Mouse (Mus musculus) MEL (cell line): ENCODE measurements around the gene Isoc2b. TPM values are rescaled to one million over a fixed set of nuclear protein-coding genes. Genes with fewer than 3 reads are reported as not detected.

Experiments used
- DNase-seq: peaks from one replicate; pipeline ENCODE4 v3.0.0; 2011; ENCODE audit warnings: low read depth, low spot score
- H3K27ac ChIP-seq: 2 replicates; pipeline ENCODE4 v1.5.1; 2012; ENCODE audit warnings: low read depth, mild to moderate bottlenecking, control low read depth, low read length, moderate library complexity; ENCODE audit not compliant: control insufficient read depth
- H3K27me3 ChIP-seq, 2 experiments: fragments of 150-350 bp in 1 of 2; sonication (generic) in 1 of 2; 2 replicates each; pipeline ENCODE4 v1.6.1; 2012; ENCODE audit warnings: low read length in 2 of 2, mild to moderate bottlenecking in 2 of 2, improper control_type of control experiment in 1 of 2, moderate library complexity in 1 of 2; ENCODE audit not compliant: insufficient read depth in 2 of 2, control insufficient read depth in 1 of 2
- H3K36me3 ChIP-seq, 2 experiments: 2 replicates each; pipeline ENCODE4 v1.6.1; 2012 to 2014; ENCODE audit warnings: low read length in 2 of 2, improper control_type of control experiment in 1 of 2, inconsistent platforms in 1 of 2, mild to moderate bottlenecking in 1 of 2; ENCODE audit not compliant: insufficient read depth in 2 of 2, control insufficient read depth in 1 of 2
- H3K4me1 ChIP-seq, 2 experiments: fragments of 150-350 bp in 1 of 2; sonication (generic) in 1 of 2; 2 replicates each; pipeline ENCODE4 v1.6.1; 2012; ENCODE audit warnings: low read length in 2 of 2, improper control_type of control experiment in 1 of 2, mild to moderate bottlenecking in 1 of 2; ENCODE audit not compliant: insufficient read depth in 2 of 2, control insufficient read depth in 1 of 2
- H3K4me3 ChIP-seq, 2 experiments: fragments of 150-350 bp in 1 of 2; sonication (generic) in 1 of 2; 2 replicates each; pipeline ENCODE4 v1.5.1; 2012; ENCODE audit warnings: low read depth in 2 of 2, low read length in 2 of 2, mild to moderate bottlenecking in 2 of 2, moderate library complexity in 2 of 2, control low read depth in 1 of 2, improper control_type of control experiment in 1 of 2; ENCODE audit not compliant: control insufficient read depth in 1 of 2, insufficient read depth in 1 of 2
- H3K79me2 ChIP-seq: 2 replicates; pipeline ENCODE4 v1.6.1; 2012; ENCODE audit warnings: mild to moderate bottlenecking, low read length, moderate library complexity; ENCODE audit not compliant: control insufficient read depth, poor library complexity, insufficient read depth
- H3K9ac ChIP-seq: 2 replicates; pipeline ENCODE4 v1.6.1; 2012; ENCODE audit warnings: low read depth, mild to moderate bottlenecking, control low read depth, low read length, moderate library complexity; ENCODE audit not compliant: control insufficient read depth, poor library complexity, severe bottlenecking
- H3K9me3 ChIP-seq: fragments of 150-350 bp; sonication (generic); replicated peaks from 2 replicates; pipeline ENCODE4 v1.6.1; 2012; ENCODE audit warnings: mild to moderate bottlenecking, low read length, improper control_type of control experiment, moderate library complexity; ENCODE audit not compliant: insufficient read depth
- BHLHE40 ChIP-seq: IDR thresholded peaks from 2 replicates; pipeline ENCODE4 v1.6.1; 2012; ENCODE audit warnings: low read depth, mild to moderate bottlenecking, inconsistent platforms, low read length, improper control_type of control experiment, borderline replicate concordance
- CHD1 ChIP-seq: IDR thresholded peaks from 2 replicates; pipeline ENCODE4 v1.6.1; 2012; ENCODE audit warnings: low read depth, mild to moderate bottlenecking, inconsistent platforms, low read length, improper control_type of control experiment
- CHD2 ChIP-seq: IDR thresholded peaks from 2 replicates; pipeline ENCODE4 v1.6.1; 2011; ENCODE audit warnings: low read length, improper control_type of control experiment
- CTCF ChIP-seq, 3 experiments: IDR thresholded peaks in 2 of 3; conservative IDR thresholded peaks in 1 of 3; 2 replicates each; pipeline ENCODE4 v1.5.1; 2011 to 2012; ENCODE audit warnings: low read length in 3 of 3, low read depth in 2 of 3, mild to moderate bottlenecking in 2 of 3, improper control_type of control experiment in 1 of 3, inconsistent platforms in 1 of 3, mixed read lengths in 1 of 3, moderate library complexity in 1 of 3; ENCODE audit not compliant: control insufficient read depth in 1 of 3, insufficient read depth in 1 of 3, poor library complexity in 1 of 3, severe bottlenecking in 1 of 3
- E2F4 ChIP-seq: IDR thresholded peaks from 2 replicates; pipeline ENCODE4 v1.6.1; 2011; ENCODE audit warnings: low read depth, low read length, improper control_type of control experiment, borderline replicate concordance
- ELF1 ChIP-seq: IDR thresholded peaks from 2 replicates; pipeline ENCODE4 v1.6.1; 2014; ENCODE audit warnings: low read depth, mild to moderate bottlenecking, inconsistent platforms, low read length, improper control_type of control experiment, moderate library complexity
- EP300 ChIP-seq, 2 experiments: IDR thresholded peaks; 2 replicates each; pipeline ENCODE4 v1.6.1; 2011; ENCODE audit warnings: improper control_type of control experiment in 2 of 2, low read length in 2 of 2, low read depth in 1 of 2, mild to moderate bottlenecking in 1 of 2
- ETS1 ChIP-seq: IDR thresholded peaks from 2 replicates; pipeline ENCODE4 v1.6.1; 2012; ENCODE audit warnings: low read depth, mild to moderate bottlenecking, inconsistent platforms, low read length, improper control_type of control experiment, moderate library complexity
- GABPA ChIP-seq: IDR thresholded peaks from 2 replicates; pipeline ENCODE4 v1.6.1; 2012; ENCODE audit warnings: low read depth, mild to moderate bottlenecking, inconsistent platforms, low read length, improper control_type of control experiment, moderate library complexity
- GATA1 ChIP-seq: IDR thresholded peaks from 2 replicates; pipeline ENCODE4 v1.6.1; 2011; ENCODE audit warnings: low read depth, low read length, improper control_type of control experiment
- HCFC1 ChIP-seq: IDR thresholded peaks from 2 replicates; pipeline ENCODE4 v1.6.1; 2012; ENCODE audit warnings: low read depth, mild to moderate bottlenecking, inconsistent platforms, low read length, improper control_type of control experiment, moderate library complexity
- JUND ChIP-seq: IDR thresholded peaks from 2 replicates; pipeline ENCODE4 v1.6.1; 2011; ENCODE audit warnings: low read depth, mild to moderate bottlenecking, improper control_type of control experiment, low read length
- KAT2A ChIP-seq: conservative IDR thresholded peaks from 2 replicates; pipeline ENCODE4 v1.6.1; 2012; ENCODE audit warnings: low read depth, low read length, improper control_type of control experiment, inconsistent platforms
- MAFK ChIP-seq: IDR thresholded peaks from 2 replicates; pipeline ENCODE4 v1.6.1; 2011; ENCODE audit warnings: low read depth, mild to moderate bottlenecking, low read length, improper control_type of control experiment, borderline replicate concordance
- MAX ChIP-seq: IDR thresholded peaks from 2 replicates; pipeline ENCODE4 v1.6.1; 2011; ENCODE audit warnings: low read length, improper control_type of control experiment
- MAZ ChIP-seq: IDR thresholded peaks from 2 replicates; pipeline ENCODE4 v1.6.1; 2012; ENCODE audit warnings: low read depth, mild to moderate bottlenecking, inconsistent platforms, low read length, improper control_type of control experiment
- MXI1 ChIP-seq: IDR thresholded peaks from 2 replicates; pipeline ENCODE4 v1.6.1; 2011; ENCODE audit warnings: mild to moderate bottlenecking, low read depth, low read length, improper control_type of control experiment
- MYB ChIP-seq: IDR thresholded peaks from 2 replicates; pipeline ENCODE4 v1.6.1; 2011; ENCODE audit warnings: mild to moderate bottlenecking, low read depth, low read length, improper control_type of control experiment
- MYC ChIP-seq: IDR thresholded peaks from 2 replicates; pipeline ENCODE4 v1.6.1; 2011; ENCODE audit warnings: low read depth, mild to moderate bottlenecking, low read length, improper control_type of control experiment, moderate library complexity
- NELFE ChIP-seq: IDR thresholded peaks from 2 replicates; pipeline ENCODE4 v1.6.1; 2011; ENCODE audit warnings: low read depth, low read length, improper control_type of control experiment
- NRF1 ChIP-seq: IDR thresholded peaks from 2 replicates; pipeline ENCODE4 v1.6.1; 2014; ENCODE audit warnings: low read depth, mild to moderate bottlenecking, inconsistent platforms, low read length, improper control_type of control experiment, moderate library complexity; ENCODE audit not compliant: poor library complexity, insufficient read depth, severe bottlenecking
- POLR2A ChIP-seq, 2 experiments: IDR thresholded peaks; 2 replicates each; pipeline ENCODE4 v1.6.1; 2011 to 2012; ENCODE audit warnings: low read length in 2 of 2, mild to moderate bottlenecking in 2 of 2, control low read depth in 1 of 2, improper control_type of control experiment in 1 of 2, low read depth in 1 of 2, moderate library complexity in 1 of 2; ENCODE audit not compliant: control insufficient read depth in 1 of 2, insufficient read depth in 1 of 2, poor library complexity in 1 of 2
- POLR2AphosphoS2 ChIP-seq: IDR thresholded peaks from 2 replicates; pipeline ENCODE4 v1.6.1; 2011; ENCODE audit warnings: low read length, improper control_type of control experiment
- POLR2AphosphoS5 ChIP-seq: IDR thresholded peaks from 2 replicates; pipeline ENCODE4 v1.6.1; 2012; ENCODE audit warnings: low read depth, borderline replicate concordance, mild to moderate bottlenecking, inconsistent platforms, low read length, moderate library complexity, mixed read lengths
- RAD21 ChIP-seq: IDR thresholded peaks from 2 replicates; pipeline ENCODE4 v1.6.1; 2011; ENCODE audit warnings: mild to moderate bottlenecking, low read depth, low read length, improper control_type of control experiment
- SIN3A ChIP-seq: IDR thresholded peaks from 2 replicates; pipeline ENCODE4 v1.6.1; 2012; ENCODE audit warnings: low read length, improper control_type of control experiment, inconsistent platforms
- SMC3 ChIP-seq: IDR thresholded peaks from 2 replicates; pipeline ENCODE4 v1.6.1; 2011; ENCODE audit warnings: low read depth, low read length, improper control_type of control experiment
- TAL1 ChIP-seq: IDR thresholded peaks from 2 replicates; pipeline ENCODE4 v1.6.1; 2012; ENCODE audit warnings: mild to moderate bottlenecking, inconsistent platforms, low read length, moderate library complexity, mixed read lengths
- TBP ChIP-seq: IDR thresholded peaks from 2 replicates; pipeline ENCODE4 v1.8.0; 2011; ENCODE audit warnings: low read depth, low read length, improper control_type of control experiment
- TCF12 ChIP-seq: IDR thresholded peaks from 2 replicates; pipeline ENCODE4 v1.6.1; 2014; ENCODE audit warnings: low read depth, mild to moderate bottlenecking, inconsistent platforms, low read length, improper control_type of control experiment, moderate library complexity
- USF1 ChIP-seq: IDR thresholded peaks from 2 replicates; pipeline ENCODE4 v1.6.1; 2014; ENCODE audit warnings: low read depth, mild to moderate bottlenecking, inconsistent platforms, low read length, improper control_type of control experiment, moderate library complexity
- USF2 ChIP-seq, 2 experiments: IDR thresholded peaks; 2 replicates each; pipeline ENCODE4 v1.6.1; 2011 to 2012; ENCODE audit warnings: improper control_type of control experiment in 2 of 2, low read length in 2 of 2, borderline replicate concordance in 1 of 2, inconsistent platforms in 1 of 2, low read depth in 1 of 2, mild to moderate bottlenecking in 1 of 2; ENCODE audit not compliant: insufficient read depth in 1 of 2
- ZC3H11A ChIP-seq: IDR thresholded peaks from 2 replicates; pipeline ENCODE4 v1.6.1; 2012; ENCODE audit warnings: low read depth, mild to moderate bottlenecking, inconsistent platforms, low read length, improper control_type of control experiment
- ZKSCAN1 ChIP-seq: IDR thresholded peaks from 2 replicates; pipeline ENCODE4 v1.6.1; 2012; ENCODE audit warnings: low read depth, mild to moderate bottlenecking, inconsistent platforms, low read length, improper control_type of control experiment, moderate library complexity
- ZMIZ1 ChIP-seq: IDR thresholded peaks from 2 replicates; pipeline ENCODE4 v1.6.1; 2012; ENCODE audit warnings: low read depth, mild to moderate bottlenecking, inconsistent platforms, low read length, improper control_type of control experiment, moderate library complexity
- ZNF384 ChIP-seq: IDR thresholded peaks from 2 replicates; pipeline ENCODE4 v1.6.1; 2012; ENCODE audit warnings: low read depth, mild to moderate bottlenecking, inconsistent platforms, low read length, improper control_type of control experiment
- polyA plus RNA-seq, 2 experiments: library from polyadenylated mRNA; stranded (reverse) in 1 of 2; unstranded in 1 of 2; fragments of >175 nt in 1 of 2; fragments of >200 nt in 1 of 2; gene quantifications; 2 replicates each; pipeline versions ENCODE4 v1.2.1 to v1.2.4; 2012; ENCODE audit warnings: low replicate concordance in 2 of 2, low read depth in 1 of 2; ENCODE audit not compliant: insufficient read length in 2 of 2, insufficient read depth in 1 of 2, missing spikeins in 1 of 2
- total RNA-seq: library from RNA; depleted of rRNA; stranded (reverse); fragments of 300-350 nt; gene quantifications from 2 replicates; pipeline ENCODE4 v1.2.3, GENCODE M21; 2012

The Isoc2b gene
- total and polyA plus RNA-seq, 3 experiments = 2.8 to 3.0 TPM; not detected in 1

DNA sequence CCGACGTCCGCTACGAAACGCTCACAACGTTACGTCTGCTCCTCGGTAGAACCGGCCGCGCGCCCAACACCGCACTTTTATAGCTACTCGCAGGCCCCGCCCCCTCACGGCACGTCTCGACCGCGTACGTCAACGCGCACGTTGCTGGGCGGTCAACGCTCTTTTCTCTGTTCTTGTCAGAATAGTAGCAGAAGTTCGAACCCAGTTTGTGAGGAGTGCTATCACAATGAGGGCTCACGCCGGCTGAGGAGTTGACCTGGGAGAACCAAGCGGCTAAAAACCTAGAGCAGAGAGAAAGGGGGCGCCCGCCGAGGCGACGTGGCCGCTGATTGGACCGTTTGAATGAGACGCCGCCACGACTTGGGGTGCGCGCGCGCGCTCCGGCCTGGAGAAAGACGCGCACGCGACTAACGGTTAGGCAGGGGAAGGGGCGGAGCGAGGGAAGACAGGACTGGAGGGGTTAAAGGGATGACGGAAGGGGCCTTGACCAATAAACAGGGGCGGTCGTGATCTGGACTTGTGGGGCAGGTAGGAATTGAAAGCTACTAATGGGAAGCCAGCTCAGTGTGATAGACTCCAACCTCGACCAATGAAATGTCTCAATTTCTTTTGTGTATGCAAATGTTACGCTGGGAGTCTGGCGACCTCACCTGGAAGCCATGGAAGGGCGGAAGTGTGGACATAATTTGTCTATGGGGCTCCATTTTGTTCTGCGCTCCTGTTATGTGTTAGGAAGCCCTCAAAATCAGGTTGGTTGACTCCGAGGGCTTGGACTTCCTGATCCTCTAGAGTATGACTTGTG, 57.6 kb downstream of the Isoc2b start, which contains the start of gene Ube2s:
TSS of gene Ube2s (minus strand) at position 288 of the 802 bp plus-strand sequence.
- H3K9me3 ChIP-seq = no peaks in the 10 kb centered on the region
- peak within 1 kb of the TSS; percentile 95 for H3K27ac ChIP-seq
- H3K36me3 ChIP-seq = peaks cover 17 to 22% of the 10 kb centered on the region in 2 experiments
- H3K9ac ChIP-seq = peak within 1 kb of the TSS; percentile 100
- no peaks in the 10 kb centered on the region for H3K27me3 ChIP-seq
- DNase-seq = peak; percentile 99
- H3K4me1 ChIP-seq = peaks cover 3 to 14% of the 10 kb centered on the region in 2 experiments
- H3K79me2 ChIP-seq = peaks cover 27% of the 10 kb centered on the region
- H3K4me3 ChIP-seq = peak within 1 kb of the TSS; percentile 64 to 96
- peak; percentile 94 for TF ChIP-seq ELF1
- 0 out of 2 replicates have a peak, but pooled peaks have one; percentile 19 for TF ChIP-seq MXI1
- TF ChIP-seq SIN3A = peak; percentile 66
- TF ChIP-seq MAZ = peak; percentile 47; the same call in 1 of the 2 replicates
- TF ChIP-seq POLR2AphosphoS5 = peak; percentile 57; the same call in 1 of the 2 replicates
- no peak for TF ChIP-seq ZKSCAN1
- TF ChIP-seq CTCF (IDR thresholded peaks at IDR 0.05 in 2 of 3, conservative IDR thresholded peaks at IDR 0.05 in 1 of 3; ENCODE audit: control insufficient read depth in 1 of 3, insufficient read depth in 1 of 3, low read depth in 2 of 3, low read length in 3 of 3, poor library complexity in 1 of 3, severe bottlenecking in 1 of 3) = no peak
- no peak for TF ChIP-seq GABPA
- TF ChIP-seq E2F4 = peak; percentile 5; the same call in 1 of the 2 replicates
- no peak for TF ChIP-seq GATA1
- no peak for TF ChIP-seq CHD1
- no peak for TF ChIP-seq SMC3
- no peak for TF ChIP-seq MAX
- peak; percentile 13 for TF ChIP-seq TCF12
- peak; percentile 81 for TF ChIP-seq CHD2
- peak; percentile 38 to 71; a peak in 2 of 4 replicates for TF ChIP-seq POLR2A (IDR thresholded peaks at IDR 0.05; ENCODE audit: control insufficient read depth in 1 of 2, insufficient read depth in 1 of 2, low read depth in 1 of 2, low read length in 2 of 2, poor library complexity in 1 of 2)
- TF ChIP-seq POLR2AphosphoS2 = no peak; the same call in none of the 2 replicates
- peak; percentile 96 for TF ChIP-seq TBP
- 0 out of 2 replicates have a peak, but pooled peaks have one; percentile 13 for TF ChIP-seq ETS1
- no peak for TF ChIP-seq RAD21
- TF ChIP-seq MYC = peak; percentile 88
- TF ChIP-seq BHLHE40 = peak; percentile 66
- no peak for TF ChIP-seq EP300 (IDR thresholded peaks at IDR 0.05; ENCODE audit: low read depth in 1 of 2, low read length in 2 of 2)
- no peak for TF ChIP-seq USF2 (IDR thresholded peaks at IDR 0.05; ENCODE audit: borderline replicate concordance in 1 of 2, insufficient read depth in 1 of 2, low read depth in 1 of 2, low read length in 2 of 2)
- TF ChIP-seq NRF1 = peak; percentile 74
- no peak for TF ChIP-seq ZNF384
- TF ChIP-seq ZMIZ1 = peak; percentile 93
- peak; percentile 87 for TF ChIP-seq NELFE
- no peak; the same call in 1 of the 2 replicates for TF ChIP-seq KAT2A
- TF ChIP-seq MAFK = no peak
- no peak for TF ChIP-seq MYB
- TF ChIP-seq USF1 = no peak; the same call in 1 of the 2 replicates
- peak; percentile 86 for TF ChIP-seq HCFC1
- no peak for TF ChIP-seq ZC3H11A
- no peak for TF ChIP-seq JUND
- no peak for TF ChIP-seq TAL1
